Mouse (Mus musculus): Measurements from ENCODE around the gene Dock7.

Dock7 gene

GRCm38 (mm10) chr4:99119051-99119450, 1.7 kb downstream of the Dock7 start:
- DNase-seq = no peak

- no peak for DNase-seq
These were observed 4.9 kb downstream of the Dock7 start for GRCm38 (mm10) chr4:99115797-99116196.

GRCm38 (mm10) chr4:99111670-99112069, 9.0 kb downstream of the Dock7 start:
- no peak for DNase-seq

GRCm38 (mm10) chr4:99108817-99109216, 11.9 kb downstream of the Dock7 start:
- DNase-seq = no peak

- DNase-seq = no peak
These were observed 17.9 kb downstream of the Dock7 start for GRCm38 (mm10) chr4:99102846-99103245.

GRCm38 (mm10) chr4:99100724-99101123, 20.0 kb downstream of the Dock7 start:
- no peak for DNase-seq

GRCm38 (mm10) chr4:99091777-99092176, 28.9 kb downstream of the Dock7 start:
- DNase-seq = no peak

- no peak for DNase-seq
These were observed 29.5 kb downstream of the Dock7 start for GRCm38 (mm10) chr4:99091151-99091701.

GRCm38 (mm10) chr4:99087760-99088485, 32.8 kb downstream of the Dock7 start:
- no peak for DNase-seq

GRCm38 (mm10) chr4:99083862-99084261, 36.9 kb downstream of the Dock7 start:
- no peak for DNase-seq

- no peak for DNase-seq
These were observed 39.5 kb downstream of the Dock7 start for GRCm38 (mm10) chr4:99081169-99081568.

- no peak for DNase-seq
These were observed 42.7 kb downstream of the Dock7 start for GRCm38 (mm10) chr4:99078005-99078404.

GRCm38 (mm10) chr4:99068806-99069205, 51.9 kb downstream of the Dock7 start:
- no peak for DNase-seq

- no peak for DNase-seq
These were observed 56.2 kb downstream of the Dock7 start for GRCm38 (mm10) chr4:99064524-99064923.

GRCm38 (mm10) chr4:99048581-99048980, 72.1 kb downstream of the Dock7 start:
- no peak for DNase-seq

- no peak for DNase-seq
These were observed 74.2 kb downstream of the Dock7 start for GRCm38 (mm10) chr4:99046471-99046870.

GRCm38 (mm10) chr4:99044854-99045253, 75.9 kb downstream of the Dock7 start:
- DNase-seq = no peak

GRCm38 (mm10) chr4:99032921-99033320, 87.8 kb downstream of the Dock7 start:
- DNase-seq = no peak

GRCm38 (mm10) chr4:99030686-99031085, 90.0 kb downstream of the Dock7 start, which contains the start of gene Angptl3:
Gene Angptl3 (plus strand): TSS chr4:99030954.
- DNase-seq = no peak

GRCm38 (mm10) chr4:99028377-99028776, 92.3 kb downstream of the Dock7 start:
- no peak for DNase-seq

GRCm38 (mm10) chr4:99022221-99022620, 98.5 kb downstream of the Dock7 start:
- no peak for DNase-seq

- DNase-seq = no peak
These were observed 109.7 kb downstream of the Dock7 start for GRCm38 (mm10) chr4:99011039-99011438.

- DNase-seq = no peak
These were observed 114.4 kb downstream of the Dock7 start for GRCm38 (mm10) chr4:99006319-99006718.

GRCm38 (mm10) chr4:99005574-99005973, 115.1 kb downstream of the Dock7 start:
- no peak for DNase-seq

GRCm38 (mm10) chr4:98993491-98993890, 127.2 kb downstream of the Dock7 start:
- no peak for DNase-seq

Data from cerebellum, adult 8-10 months (tissue).